Mouse (Mus musculus) CD4-positive, CD25-positive, alpha-beta regulatory T cell, adult 9 weeks (primary cell): Measurements from ENCODE around the gene Iffo1. TPM values are rescaled to one million over a fixed set of nuclear protein-coding genes. Genes with fewer than 3 reads are reported as not detected.

Source experiments
- polyA plus RNA-seq: library from polyadenylated mRNA; unstranded; fragments of 100-300 nt; shearing (Covaris generic); gene quantifications from one replicate; pipeline ENCODE4 v1.2.1, GENCODE M21; 2017

Gene Iffo1
- 12.5 TPM for polyA plus RNA-seq

DNA sequence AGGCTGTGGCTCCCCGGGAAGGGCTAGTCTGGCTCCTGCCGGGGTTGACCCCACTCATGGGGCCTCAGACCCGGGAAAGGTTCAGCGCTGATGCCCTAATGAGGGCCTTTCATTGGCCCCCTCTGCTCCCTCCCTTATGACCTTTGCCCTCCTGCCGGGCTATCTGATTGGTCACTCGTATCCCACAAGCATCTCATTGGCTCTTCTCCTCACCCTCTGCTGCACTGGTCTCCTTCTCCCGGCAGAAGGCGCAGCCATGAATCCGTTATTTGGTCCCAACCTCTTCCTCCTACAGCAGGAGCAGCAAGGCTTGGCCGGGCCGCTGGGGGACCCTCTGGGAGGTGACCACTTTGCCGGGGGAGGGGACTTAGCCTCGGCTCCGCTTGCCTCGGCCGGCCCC is at the start of gene Iffo1:
Gene Iffo1, plus strand, starts transcription at position 241 of the 400 bp plus-strand sequence.

GRCm38 (mm10) chr6:125095391-125096278 is 49.4 kb upstream of the Iffo1 start, which contains the start of gene Chd4:
Gene Chd4, plus strand, starts transcription at chr6:125095981.

DNA sequence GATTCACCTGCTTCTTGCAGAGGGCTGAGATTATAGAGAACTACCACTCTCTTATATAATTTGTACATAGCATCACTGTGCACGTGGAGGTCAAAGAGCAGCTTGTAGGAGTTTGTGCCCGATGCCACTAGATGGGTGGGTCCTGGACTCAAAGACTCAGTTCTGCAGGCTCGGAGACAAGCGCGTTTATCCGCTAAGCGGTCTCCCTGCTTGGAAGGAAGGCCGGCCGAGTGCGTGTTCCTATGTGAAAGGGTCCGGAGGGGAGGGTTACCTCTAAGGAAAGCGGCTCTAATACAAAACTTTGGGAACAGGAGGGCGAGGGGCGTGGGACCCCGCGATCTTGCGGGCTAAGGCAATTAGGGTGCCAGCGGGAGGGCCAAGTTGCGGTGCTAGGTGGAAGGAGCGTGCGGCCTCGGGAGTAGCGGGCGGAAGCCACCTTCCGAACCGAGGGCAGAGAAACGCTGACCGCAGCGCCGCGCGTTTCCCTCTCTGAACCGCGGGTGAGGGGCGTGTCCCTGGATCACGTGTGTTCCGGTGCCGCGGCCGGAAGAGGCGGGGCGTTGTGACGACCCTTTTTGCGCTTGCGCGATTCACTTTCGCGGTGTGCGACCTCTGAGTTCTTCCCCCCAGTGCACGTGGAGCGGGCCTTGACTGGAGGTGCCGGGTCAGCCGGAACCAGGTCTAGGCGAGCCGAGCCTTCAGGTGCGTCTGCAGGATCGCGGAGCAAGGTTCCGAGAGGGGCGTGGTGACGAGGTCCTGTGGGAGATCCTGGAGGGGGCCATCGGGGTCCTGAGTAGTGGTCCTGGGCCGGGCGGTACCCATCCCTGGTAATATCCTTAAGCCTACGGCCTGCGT is 13.5 kb upstream of the Iffo1 start, which contains the start of gene Nop2:
Gene Nop2, plus strand, starts transcription at position 608 of the 855 bp plus-strand sequence.

DNA sequence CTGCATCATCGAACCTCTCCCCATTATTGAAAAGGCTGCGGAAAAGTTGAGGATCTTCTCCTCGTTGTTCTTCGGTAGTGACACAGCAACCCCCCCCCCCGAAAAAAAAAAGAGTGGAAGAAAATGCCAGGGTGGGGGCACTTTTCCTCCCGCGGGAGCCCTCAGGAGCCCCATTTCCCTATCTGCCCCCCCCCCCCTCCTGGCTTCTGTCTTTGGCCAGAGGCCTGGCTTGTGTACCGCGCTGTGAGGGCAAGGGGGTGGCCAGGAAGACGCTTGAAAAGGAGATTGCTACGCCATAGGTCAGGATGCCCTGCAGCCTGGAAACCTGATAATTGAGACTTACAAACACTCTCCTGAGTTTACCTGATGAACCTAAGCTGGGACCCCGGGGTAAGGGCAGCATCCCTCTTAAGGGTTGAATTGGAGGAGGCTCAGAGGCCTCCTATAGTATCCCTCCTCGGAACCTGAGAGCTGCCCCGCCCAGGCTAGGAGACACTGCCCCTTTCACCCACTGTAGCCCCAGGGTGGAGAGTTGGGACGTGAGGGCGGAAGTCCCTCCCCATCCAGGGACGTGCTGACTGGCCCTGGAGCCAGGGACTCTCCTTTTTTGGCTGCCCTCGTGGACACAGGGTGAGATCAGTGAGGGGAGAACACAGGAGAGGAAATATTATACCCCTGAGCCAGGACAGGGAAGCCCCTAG is 21.2 kb downstream of the Iffo1 start, which contains the start of gene Gapdh:
Gene Gapdh, minus strand, starts transcription at position 417 of the 701 bp plus-strand sequence.

DNA sequence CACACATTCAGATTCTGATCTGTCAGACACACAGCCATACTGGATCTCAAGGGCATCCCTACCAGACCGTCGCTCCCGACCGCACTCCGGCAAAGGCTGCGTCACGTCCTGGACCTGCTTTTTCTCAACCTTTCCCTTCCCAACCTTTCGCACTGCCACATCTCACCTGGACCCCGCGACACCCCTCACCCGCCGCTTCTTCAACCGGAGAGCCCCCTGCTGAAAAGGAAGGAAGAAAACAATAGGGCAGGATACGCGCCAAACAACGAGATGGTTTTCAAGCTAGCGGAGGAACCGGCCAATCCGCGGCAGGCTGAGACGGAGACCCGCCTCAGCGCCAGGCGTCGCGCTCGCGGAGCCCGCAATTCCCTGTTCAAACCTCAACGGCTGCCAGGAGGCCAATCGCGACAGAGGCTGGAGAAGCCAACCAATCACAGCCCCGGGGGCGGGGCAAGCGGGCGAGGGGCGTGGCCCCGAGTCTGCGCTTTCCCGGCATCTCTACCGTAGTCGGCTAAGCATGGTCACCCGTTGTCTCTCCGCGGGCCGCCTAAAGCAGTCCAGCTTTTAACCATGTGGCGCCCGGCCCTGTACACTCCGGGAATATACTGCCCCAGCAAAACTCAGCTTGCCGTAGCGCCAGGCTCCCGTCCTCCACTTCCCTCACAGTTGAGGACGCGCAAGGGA is 46.4 kb downstream of the Iffo1 start, which contains the start of the genes Ncapd2 and Mrpl51:
Gene Ncapd2, minus strand, starts transcription at position 370 of the 684 bp plus-strand sequence.
Gene Mrpl51, plus strand, starts transcription at position 470 of the 684 bp plus-strand sequence.

Other genes with a start within 250 kb of the Iffo1 start
- gene Lag3, start 233.5 kb upstream of the Iffo1 start, polyA plus RNA-seq, result 4.4 TPM
- 10.0 TPM for gene Ptms, start 225.1 kb upstream of the Iffo1 start, polyA plus RNA-seq
- 107 TPM for gene Mlf2, start 213.9 kb upstream of the Iffo1 start, polyA plus RNA-seq
- 116 TPM for gene Cops7a, start 179.7 kb upstream of the Iffo1 start, polyA plus RNA-seq
- 0.42 TPM for gene Pianp, start 148.5 kb upstream of the Iffo1 start, polyA plus RNA-seq
- 14.6 TPM for gene Zfp384, start 136.1 kb upstream of the Iffo1 start, polyA plus RNA-seq
- 92.1 TPM for gene Ing4, start 105.5 kb upstream of the Iffo1 start, polyA plus RNA-seq
- gene Acrbp, start 95.6 kb upstream of the Iffo1 start, polyA plus RNA-seq, result 30.7 TPM
- 16.7 TPM for gene Lpar5, start 77.3 kb upstream of the Iffo1 start, polyA plus RNA-seq
- 89.0 TPM for gene Chd4, start 49.3 kb upstream of the Iffo1 start, polyA plus RNA-seq
- gene Nop2, start 13.3 kb upstream of the Iffo1 start, polyA plus RNA-seq, result 70.8 TPM
- gene Gapdh, start 21.2 kb downstream of the Iffo1 start, polyA plus RNA-seq, result 331 TPM
- gene Ncapd2, start 46.5 kb downstream of the Iffo1 start, polyA plus RNA-seq, result 27.3 TPM
- 117 TPM for gene Mrpl51, start 46.6 kb downstream of the Iffo1 start, polyA plus RNA-seq
- gene Vamp1, start 70.3 kb downstream of the Iffo1 start, polyA plus RNA-seq, result 64.9 TPM
- gene Tapbpl, start 86.6 kb downstream of the Iffo1 start, polyA plus RNA-seq, result 136 TPM
- 663 TPM for gene Cd27, start 91.8 kb downstream of the Iffo1 start, polyA plus RNA-seq
- gene Tuba3a, start 140.8 kb downstream of the Iffo1 start, polyA plus RNA-seq, result 1.6 TPM
- gene Ltbr, start 168.6 kb downstream of the Iffo1 start, polyA plus RNA-seq, result 0.35 TPM
- gene Scnn1a, start 175.4 kb downstream of the Iffo1 start, polyA plus RNA-seq, result not detected
- gene Tnfrsf1a, start 204.1 kb downstream of the Iffo1 start, polyA plus RNA-seq, result 59.6 TPM
- gene Plekhg6, start 235.6 kb downstream of the Iffo1 start, polyA plus RNA-seq, result 0.21 TPM